Mouse (Mus musculus): ENCODE results near the gene Rpl36-ps4. TPM values are rescaled to one million over a fixed set of nuclear protein-coding genes. Genes with fewer than 3 reads are reported as not detected.

The Rpl36-ps4 gene
- polyA plus RNA-seq (2014; fragmentation: Nextera tagmentation; extraction: Ambion mirVana) = not detected in 2 replicates

DNA sequence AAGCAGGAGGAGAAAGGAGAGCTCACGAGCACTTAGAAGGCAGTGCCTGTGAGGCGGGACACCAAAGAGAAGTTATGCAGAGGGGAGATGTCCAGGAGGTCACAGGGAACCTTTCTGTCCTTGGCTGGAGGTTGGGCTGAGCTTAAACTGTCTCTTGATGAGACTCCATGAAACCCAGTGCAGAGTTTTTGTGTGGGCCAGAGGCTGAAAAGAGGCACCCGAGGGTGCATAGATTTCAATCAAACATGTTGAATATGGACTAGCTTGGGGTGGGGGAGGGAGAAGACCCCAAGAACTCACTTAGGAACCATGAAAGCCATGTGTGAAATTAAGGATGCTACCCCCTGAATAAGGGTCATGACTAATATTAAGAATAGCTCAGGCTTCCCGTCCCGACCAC lies at the start of gene Rpl36-ps4:
TSS of gene Rpl36-ps4 (plus strand) at position 301 of the 400 bp plus-strand sequence.
- Histone ChIP-seq H3K4me3 (ENCODE audit: low read depth, low read length) (no peak within 1 kb of the TSS), H3K9ac (ENCODE audit: low read length) (no peak within 1 kb of the TSS)
- 91% methylated on average over 5 of the region's 5 CpGs for WGBS

DNA sequence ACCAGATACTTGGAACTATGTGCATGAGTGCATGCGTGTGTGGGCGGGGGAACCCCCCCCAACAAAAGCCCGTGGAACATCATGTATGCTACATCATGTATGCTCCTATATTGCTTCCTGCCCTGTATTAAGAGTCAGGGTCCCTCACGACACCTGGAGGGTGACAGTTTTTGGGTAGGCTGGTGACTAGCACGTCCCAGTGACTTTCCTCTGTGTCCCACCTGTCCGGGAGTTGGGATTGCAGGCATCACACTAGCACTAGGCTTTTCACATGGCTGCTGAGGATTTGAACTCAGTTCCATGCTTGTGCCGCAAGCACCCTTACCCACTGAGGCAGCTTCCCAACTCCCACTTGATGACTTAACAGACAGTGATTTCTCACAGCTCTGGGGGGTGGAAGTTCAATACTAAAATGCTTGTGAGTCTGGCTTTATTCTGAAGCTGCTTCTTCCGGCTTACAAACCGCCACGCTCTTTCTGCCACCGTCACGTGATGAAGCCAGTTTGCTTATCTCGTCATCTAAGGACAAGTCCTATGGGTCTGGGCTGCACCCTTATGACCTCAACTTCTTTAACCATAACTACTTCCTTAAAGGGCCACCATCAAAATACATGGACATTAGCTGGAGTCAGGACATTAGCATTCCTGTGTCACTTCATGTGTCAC lies 49.2 kb upstream of the Rpl36-ps4 start:
- H3K4me3 ChIP-seq (ENCODE audit: low read depth, low read length) = no peak overlapping the region
- no peak overlapping the region for H3K4me2 ChIP-seq (ENCODE audit: low read depth, severe bottlenecking)
- DNase-seq (ENCODE audit: low spot score) (peak; percentile 15), ATAC-seq (ENCODE audit: insufficient number of reproducible peaks, low FRiP score, low TSS enrichment, low read depth) (no peak)
- 88% methylated on average over 13 of the region's 13 CpGs for WGBS
- no peak overlapping the region for H3K9ac ChIP-seq (ENCODE audit: low read length)
- no peaks in the 10 kb centered on the region for H3K36me3 ChIP-seq (ENCODE audit: control insufficient read depth, insufficient read depth, low read length)
- H3K9me3 ChIP-seq (ENCODE audit: control insufficient read depth, low read length) = no peaks in the 10 kb centered on the region
- H3K4me1 ChIP-seq (ENCODE audit: control insufficient read depth, insufficient read depth, low read length) = no peaks in the 10 kb centered on the region
- no peak overlapping the region for H3K27ac ChIP-seq (replicated peaks; ENCODE audit: low read depth, low read length)
- H3K27me3 ChIP-seq (ENCODE audit: control insufficient read depth, insufficient read depth, low read length) = no peaks in the 10 kb centered on the region

More for the DNA sequence above, at the start of gene Rpl36-ps4:
- no peak for DNase-seq (ENCODE audit: low spot score)
- H3K4me2 ChIP-seq (ENCODE audit: low read depth, severe bottlenecking) = no peak within 1 kb of the TSS
- H3K27ac ChIP-seq (replicated peaks; ENCODE audit: low read depth, low read length) = no peak within 1 kb of the TSS
- no peaks in the 10 kb centered on the region for H3K27me3 ChIP-seq (ENCODE audit: control insufficient read depth, insufficient read depth, low read length)
- no peaks in the 10 kb centered on the region for H3K9me3 ChIP-seq (ENCODE audit: control insufficient read depth, low read length)
- ATAC-seq (ENCODE audit: insufficient number of reproducible peaks, low FRiP score, low TSS enrichment, low read depth) = no peak
- H3K4me1 ChIP-seq (ENCODE audit: control insufficient read depth, insufficient read depth, low read length) = no peaks in the 10 kb centered on the region
- no peaks in the 10 kb centered on the region for H3K36me3 ChIP-seq (ENCODE audit: control insufficient read depth, insufficient read depth, low read length)

DNA sequence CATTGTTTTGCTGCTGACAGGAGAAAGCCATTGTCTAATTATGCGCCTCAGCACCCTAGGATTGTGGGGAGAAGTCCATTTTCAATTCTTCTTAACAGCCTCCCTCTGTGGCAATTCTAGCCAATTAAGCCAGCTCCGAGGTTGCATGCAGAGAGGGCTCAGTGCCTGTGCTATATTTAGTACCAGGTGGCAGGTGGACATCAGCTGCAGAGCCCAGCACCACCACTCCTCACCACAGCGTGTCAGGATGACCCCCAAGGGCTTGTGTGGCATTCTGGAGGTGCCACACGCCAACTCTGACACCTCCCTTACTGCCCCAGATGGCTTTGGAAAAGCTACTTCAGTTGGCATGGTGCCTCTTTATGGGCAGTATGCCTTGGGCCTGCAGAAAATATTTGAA lies 48.5 kb upstream of the Rpl36-ps4 start:
- H3K9me3 ChIP-seq (ENCODE audit: control insufficient read depth, low read length) = no peaks in the 10 kb centered on the region
- no peak overlapping the region for H3K9ac ChIP-seq (ENCODE audit: low read length)
- H3K27me3 ChIP-seq (ENCODE audit: control insufficient read depth, insufficient read depth, low read length) = no peaks in the 10 kb centered on the region
- no peaks in the 10 kb centered on the region for H3K4me1 ChIP-seq (ENCODE audit: control insufficient read depth, insufficient read depth, low read length)
- peak; percentile 18 for DNase-seq (ENCODE audit: low spot score)
- H3K4me3 ChIP-seq (ENCODE audit: low read depth, low read length) = no peak overlapping the region
- no peak overlapping the region for H3K4me2 ChIP-seq (ENCODE audit: low read depth, severe bottlenecking)
- H3K36me3 ChIP-seq (ENCODE audit: control insufficient read depth, insufficient read depth, low read length) = no peaks in the 10 kb centered on the region
- ATAC-seq (ENCODE audit: insufficient number of reproducible peaks, low FRiP score, low TSS enrichment, low read depth) = no peak
- H3K27ac ChIP-seq (replicated peaks; ENCODE audit: low read depth, low read length) = no peak overlapping the region
- 52% methylated on average over 4 of the region's 4 CpGs for WGBS

DNA sequence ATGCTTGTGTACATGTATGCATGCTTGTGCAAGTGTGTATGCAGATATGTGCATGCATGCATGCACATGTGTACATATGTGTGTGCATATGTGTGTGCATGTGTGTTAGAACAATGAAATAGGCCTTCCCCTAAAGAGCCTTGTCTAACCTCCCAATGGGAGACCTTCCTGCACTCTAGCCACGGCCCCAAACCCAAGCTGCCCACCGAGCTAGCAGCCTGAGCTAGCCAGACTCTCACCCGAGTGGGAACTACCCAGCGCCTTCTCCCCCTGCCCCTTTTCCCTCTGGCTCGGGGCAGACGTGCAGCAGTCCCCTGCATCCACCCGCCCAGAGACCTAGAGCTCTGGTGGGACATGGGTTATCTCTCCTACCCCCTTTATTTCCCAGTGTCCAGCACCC lies 47.3 kb upstream of the Rpl36-ps4 start:
- ATAC-seq (ENCODE audit: insufficient number of reproducible peaks, low FRiP score, low TSS enrichment, low read depth) (no peak), DNase-seq (ENCODE audit: low spot score) (peak; percentile 18)
- H3K27ac ChIP-seq (replicated peaks; ENCODE audit: low read depth, low read length) = no peak overlapping the region
- no peak overlapping the region for H3K4me3 ChIP-seq (ENCODE audit: low read depth, low read length)
- no peak overlapping the region for H3K9ac ChIP-seq (ENCODE audit: low read length)
- no peaks in the 10 kb centered on the region for H3K27me3 ChIP-seq (ENCODE audit: control insufficient read depth, insufficient read depth, low read length)
- H3K4me2 ChIP-seq (ENCODE audit: low read depth, severe bottlenecking) = no peak overlapping the region
- no peaks in the 10 kb centered on the region for H3K4me1 ChIP-seq (ENCODE audit: control insufficient read depth, insufficient read depth, low read length)
- no peaks in the 10 kb centered on the region for H3K36me3 ChIP-seq (ENCODE audit: control insufficient read depth, insufficient read depth, low read length)
- H3K9me3 ChIP-seq (ENCODE audit: control insufficient read depth, low read length) = no peaks in the 10 kb centered on the region
- 72% methylated on average over 6 of the region's 7 CpGs for WGBS

DNA sequence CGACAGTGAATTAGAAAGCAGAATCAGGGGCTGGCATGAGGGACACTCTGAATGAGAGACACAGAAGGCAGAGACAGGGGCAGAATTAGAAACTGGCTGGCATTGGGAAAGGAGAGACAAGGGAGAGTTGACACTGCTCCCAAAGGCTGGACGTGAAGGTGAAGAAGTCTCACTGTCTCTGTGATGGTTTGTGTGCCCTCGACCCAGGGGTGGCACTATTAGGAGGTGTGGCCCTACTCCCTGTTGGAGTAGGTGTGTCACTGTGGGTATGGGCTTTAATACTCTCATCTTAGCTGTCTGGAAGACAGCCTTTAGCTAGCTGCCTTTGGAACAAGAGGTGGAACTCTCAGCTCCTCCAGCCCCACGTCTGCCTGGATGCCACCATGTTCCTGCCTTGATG lies 46.8 kb upstream of the Rpl36-ps4 start:
- ATAC-seq (ENCODE audit: insufficient number of reproducible peaks, low FRiP score, low TSS enrichment, low read depth) (no peak), DNase-seq (ENCODE audit: low spot score) (peak; percentile 16)
- no peak overlapping the region for H3K4me3 ChIP-seq (ENCODE audit: low read depth, low read length)
- no peaks in the 10 kb centered on the region for H3K36me3 ChIP-seq (ENCODE audit: control insufficient read depth, insufficient read depth, low read length)
- no peak overlapping the region for H3K9ac ChIP-seq (ENCODE audit: low read length)
- no peaks in the 10 kb centered on the region for H3K4me1 ChIP-seq (ENCODE audit: control insufficient read depth, insufficient read depth, low read length)
- H3K27ac ChIP-seq (replicated peaks; ENCODE audit: low read depth, low read length) = no peak overlapping the region
- WGBS = 86% methylated on average over 4 of the region's 4 CpGs
- no peaks in the 10 kb centered on the region for H3K9me3 ChIP-seq (ENCODE audit: control insufficient read depth, low read length)
- no peaks in the 10 kb centered on the region for H3K27me3 ChIP-seq (ENCODE audit: control insufficient read depth, insufficient read depth, low read length)
- no peak overlapping the region for H3K4me2 ChIP-seq (ENCODE audit: low read depth, severe bottlenecking)

DNA sequence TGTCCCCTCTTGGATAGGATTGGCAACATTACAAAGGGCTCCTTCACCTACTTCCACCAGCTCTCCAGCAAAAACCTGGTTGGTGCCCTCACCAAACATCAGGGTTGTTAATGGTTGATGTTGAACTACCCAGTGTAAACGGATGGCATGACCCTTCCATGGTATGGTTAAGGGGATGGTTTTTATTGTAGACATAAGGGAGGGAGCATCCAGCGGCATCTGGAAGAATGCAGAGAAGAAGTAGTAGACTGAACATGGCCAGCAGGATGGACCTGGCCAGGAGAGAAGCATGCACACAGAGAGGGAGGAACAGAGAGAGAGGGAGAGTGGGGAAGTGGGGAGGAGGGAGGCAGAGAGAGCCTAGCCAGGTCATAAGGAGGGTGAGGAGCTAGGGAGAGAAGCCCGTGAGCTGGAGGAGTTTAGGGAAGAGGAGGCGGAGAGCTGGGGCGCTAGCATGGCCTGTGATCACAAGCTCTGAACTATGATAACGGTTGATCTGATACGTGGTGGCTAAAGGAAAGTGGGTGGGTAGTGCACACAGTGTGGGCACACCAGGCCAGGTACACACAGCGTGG lies 45.3 kb upstream of the Rpl36-ps4 start:
- H3K36me3 ChIP-seq (ENCODE audit: control insufficient read depth, insufficient read depth, low read length) = no peaks in the 10 kb centered on the region
- H3K27ac ChIP-seq (replicated peaks; ENCODE audit: low read depth, low read length) = no peak overlapping the region
- H3K4me3 ChIP-seq (ENCODE audit: low read depth, low read length) = no peak overlapping the region
- 83% methylated on average over 8 of the region's 8 CpGs for WGBS
- ATAC-seq (ENCODE audit: insufficient number of reproducible peaks, low FRiP score, low TSS enrichment, low read depth) = no peak
- no peaks in the 10 kb centered on the region for H3K27me3 ChIP-seq (ENCODE audit: control insufficient read depth, insufficient read depth, low read length)
- no peak overlapping the region for H3K4me2 ChIP-seq (ENCODE audit: low read depth, severe bottlenecking)
- H3K9ac ChIP-seq (ENCODE audit: low read length) = no peak overlapping the region
- H3K9me3 ChIP-seq (ENCODE audit: control insufficient read depth, low read length) = no peaks in the 10 kb centered on the region
- H3K4me1 ChIP-seq (ENCODE audit: control insufficient read depth, insufficient read depth, low read length) = no peaks in the 10 kb centered on the region
- DNase-seq (ENCODE audit: low spot score) = peak; percentile 16

DNA sequence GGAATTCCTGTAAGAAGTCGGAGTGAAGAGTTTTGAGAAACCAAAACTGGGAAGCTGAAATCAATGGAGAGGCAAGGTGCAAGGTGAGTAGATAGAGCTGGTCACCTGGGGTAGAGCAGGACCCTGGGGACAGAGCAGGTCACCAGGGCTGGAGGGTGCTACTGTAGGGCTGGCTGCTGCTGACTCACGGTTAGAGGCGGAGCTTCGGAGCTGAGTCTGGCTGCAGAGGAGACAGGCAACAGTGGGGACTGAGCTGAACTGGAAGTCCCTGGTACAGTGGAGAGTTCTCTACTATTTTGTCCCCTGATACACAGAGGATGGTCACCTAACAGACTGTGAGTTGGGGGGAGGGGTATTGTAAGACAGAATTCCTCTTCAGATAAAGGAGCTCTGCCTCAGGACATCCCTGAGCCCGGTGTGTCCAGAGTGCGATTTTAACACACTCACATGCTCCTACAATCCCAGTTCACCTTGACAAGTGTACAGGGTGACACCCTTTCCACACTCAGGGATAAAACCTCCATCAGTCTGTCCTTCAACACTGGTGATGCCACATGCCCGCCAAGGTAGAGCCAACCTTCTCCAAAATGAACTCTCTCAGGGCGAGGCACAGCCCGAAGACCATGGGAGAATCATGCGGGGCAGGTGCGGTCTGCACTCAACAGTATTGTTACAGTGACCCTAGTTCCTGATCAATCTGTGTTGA lies 44.3 kb upstream of the Rpl36-ps4 start:
- no peaks in the 10 kb centered on the region for H3K36me3 ChIP-seq (ENCODE audit: control insufficient read depth, insufficient read depth, low read length)
- H3K27me3 ChIP-seq (ENCODE audit: control insufficient read depth, insufficient read depth, low read length) = no peaks in the 10 kb centered on the region
- 82% methylated on average over 11 of the region's 11 CpGs for WGBS
- H3K9me3 ChIP-seq (ENCODE audit: control insufficient read depth, low read length) = no peaks in the 10 kb centered on the region
- DNase-seq (ENCODE audit: low spot score) (peak; percentile 21), ATAC-seq (ENCODE audit: insufficient number of reproducible peaks, low FRiP score, low TSS enrichment, low read depth) (no peak)
- no peaks in the 10 kb centered on the region for H3K4me1 ChIP-seq (ENCODE audit: control insufficient read depth, insufficient read depth, low read length)
- H3K9ac ChIP-seq (ENCODE audit: low read length) = no peak overlapping the region
- H3K27ac ChIP-seq (replicated peaks; ENCODE audit: low read depth, low read length) = no peak overlapping the region
- no peak overlapping the region for H3K4me2 ChIP-seq (ENCODE audit: low read depth, severe bottlenecking)
- no peak overlapping the region for H3K4me3 ChIP-seq (ENCODE audit: low read depth, low read length)

DNA sequence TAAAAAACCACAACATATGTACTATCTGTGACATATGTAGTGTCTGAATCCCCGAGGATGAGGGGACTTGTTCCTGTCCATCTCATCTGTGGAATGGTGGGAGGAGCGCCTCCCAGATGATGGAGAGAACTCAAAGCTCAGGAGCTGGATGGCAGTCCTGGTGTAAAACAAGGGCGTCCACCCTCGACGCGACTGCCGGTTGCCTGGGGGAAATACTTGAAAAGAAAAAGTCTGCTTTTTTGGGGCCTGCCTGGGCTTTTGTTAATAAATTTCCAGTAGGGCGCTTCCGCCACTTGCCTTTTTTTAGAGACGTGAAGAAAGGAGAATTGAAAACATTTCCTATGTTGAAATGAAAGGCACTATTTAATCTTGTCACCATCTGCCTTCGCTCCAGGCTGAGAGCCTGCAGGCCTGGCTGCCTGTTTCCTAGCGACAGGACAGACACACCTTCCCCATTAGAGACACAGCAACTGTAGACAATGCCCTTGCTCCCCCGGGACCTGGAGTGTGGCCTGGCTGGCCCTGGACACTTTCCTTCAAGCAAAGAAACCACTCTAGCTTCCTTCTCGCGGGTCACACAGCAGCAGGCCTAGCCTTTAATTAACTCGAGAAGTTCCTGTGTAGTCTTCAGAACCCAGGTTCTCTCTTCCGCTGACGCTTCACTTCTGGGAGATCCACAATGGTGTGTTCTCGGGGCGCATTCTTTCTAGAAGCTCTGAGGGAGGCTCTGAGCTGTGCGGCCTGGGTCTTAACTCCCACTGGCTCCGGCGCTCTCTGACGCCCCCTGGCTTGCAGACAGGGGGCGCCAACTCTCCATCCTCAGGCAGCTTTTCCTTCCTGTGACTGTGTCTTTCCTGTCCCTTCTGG lies 43.3 kb upstream of the Rpl36-ps4 start:
- Histone ChIP-seq H3K4me1 (ENCODE audit: control insufficient read depth, insufficient read depth, low read length) (no peaks in the 10 kb centered on the region), H3K9ac (ENCODE audit: low read length) (no peak overlapping the region), H3K9me3 (ENCODE audit: control insufficient read depth, low read length) (no peaks in the 10 kb centered on the region), H3K4me3 (ENCODE audit: low read depth, low read length) (no peak overlapping the region), H3K27me3 (ENCODE audit: control insufficient read depth, insufficient read depth, low read length) (no peaks in the 10 kb centered on the region), H3K4me2 (ENCODE audit: low read depth, severe bottlenecking) (0 out of 2 replicates have a peak overlapping the region, but pooled peaks have one; percentile 22), H3K36me3 (ENCODE audit: control insufficient read depth, insufficient read depth, low read length) (no peaks in the 10 kb centered on the region), H3K27ac (replicated peaks; ENCODE audit: low read depth, low read length) (no peak overlapping the region)
- 34% methylated on average over 25 of the region's 25 CpGs for WGBS
- ATAC-seq (ENCODE audit: insufficient number of reproducible peaks, low FRiP score, low TSS enrichment, low read depth) = peak; percentile 78; the same call in 1 of the 2 replicates
- DNase-seq (ENCODE audit: low spot score) = peak; percentile 76

Measured in limb, embryonic 11.5 days (tissue).